Mouse (Mus musculus) right cerebral cortex, postnatal 10 days (tissue): Measurements from ENCODE around the gene Gm16434.
A peak's percentile ranks its signal among the peaks of the same experiment; 100 is the strongest.
"Not testable (repeated sequence)": the region's sequence is repeated elsewhere in the genome, so short reads cannot be mapped to it uniquely, and the experiment has no call there.

Experiments used
- DNase-seq, 2 experiments: peaks; one replicate each; pipeline ENCODE4 v3.0.0; 2021; ENCODE audit warnings: low spot score in 2 of 2

Gene Gm16434

GRCm38 (mm10) chr14:7194440-7194839 is at the start of gene Gm16434:
TSS of gene Gm16434 (minus strand) at chr14:7194540.
- not testable (repeated sequence) for DNase-seq

GRCm38 (mm10) chr14:7243498-7243897 is 49.2 kb upstream of the Gm16434 start:
- peak; percentile 14 to 21 for DNase-seq

- DNase-seq: peak; percentile 17 to 20
These were observed 5.7 kb upstream of the Gm16434 start for GRCm38 (mm10) chr14:7200070-7200469.

- DNase-seq: peak; percentile 15 to 17
These were observed 19.8 kb downstream of the Gm16434 start, which contains the start of gene Gm3512 for GRCm38 (mm10) chr14:7174483-7174971. TSS of gene Gm3512 (minus strand) at chr14:7174533.
